Mouse (Mus musculus): ENCODE results near the gene Git1.
A peak's percentile ranks its signal among the peaks of the same experiment; 100 is the strongest.

- TF ChIP-seq CTCF (IDR thresholded peaks at IDR 0.05; ENCODE audit: borderline replicate concordance, extremely low read depth, insufficient read depth, insufficient read length) (no peak), POLR2A (IDR thresholded peaks at IDR 0.05; ENCODE audit: borderline replicate concordance, extremely low read depth, insufficient read depth, insufficient read length, poor library complexity, severe bottlenecking) (0 out of 2 replicates have a peak, but pooled peaks have one; percentile 3)
Observed at GRCm38 (mm10) chr11:77491502-77492291, 1.7 kb upstream of the Git1 start.
